Mouse (Mus musculus) testis, adult 2 months (tissue): ENCODE results near the gene Cfap97d1. TPM values are rescaled to one million over a fixed set of nuclear protein-coding genes. Genes with fewer than 3 reads are reported as not detected.

ENCODE experiments used
- H3K27ac ChIP-seq: fragments of 200-500 bp; 2 replicates; pipeline ENCODE4 v1.5.1; 2012; ENCODE audit warnings: low read depth, low read length; ENCODE audit not compliant: control insufficient read depth, insufficient read depth
- H3K27me3 ChIP-seq: fragments of 200-500 bp; 2 replicates; pipeline ENCODE4 v1.6.1; 2012; ENCODE audit warnings: mild to moderate bottlenecking, low read length, moderate library complexity; ENCODE audit not compliant: control insufficient read depth, insufficient read depth
- H3K36me3 ChIP-seq: fragments of 200-500 bp; 2 replicates; pipeline ENCODE4 v1.6.1; 2012; ENCODE audit warnings: mild to moderate bottlenecking, low read length; ENCODE audit not compliant: control insufficient read depth, insufficient read depth
- H3K4me1 ChIP-seq: fragments of 200-500 bp; 2 replicates; pipeline ENCODE4 v1.6.1; 2012; ENCODE audit warnings: low read length; ENCODE audit not compliant: control insufficient read depth, insufficient read depth
- H3K4me3 ChIP-seq: fragments of 200-500 bp; 2 replicates; pipeline ENCODE4 v1.5.1; 2012; ENCODE audit warnings: low read depth, mild to moderate bottlenecking, low read length, moderate library complexity, mixed read lengths; ENCODE audit not compliant: control insufficient read depth
- CTCF ChIP-seq: fragments of 200-500 bp; IDR thresholded peaks from 2 replicates; pipeline ENCODE4 v1.5.1; 2012; ENCODE audit warnings: low read depth, mild to moderate bottlenecking, inconsistent platforms, low read length, moderate library complexity; ENCODE audit not compliant: control insufficient read depth, insufficient read depth, insufficient replicate concordance
- POLR2A ChIP-seq: fragments of 200-500 bp; IDR thresholded peaks from 2 replicates; pipeline ENCODE4 v1.6.1; 2012; ENCODE audit warnings: low read depth, mild to moderate bottlenecking, inconsistent platforms, low read length, moderate library complexity; ENCODE audit not compliant: control insufficient read depth
- polyA plus RNA-seq: library from polyadenylated mRNA; depleted of rRNA; stranded (reverse); fragments of >200 nt; gene quantifications from 2 replicates; pipeline ENCODE4 v1.2.3, GENCODE M21; 2012

The Cfap97d1 gene
- polyA plus RNA-seq, 1 experiment = 94.1 TPM

- TF ChIP-seq CTCF (no peak), POLR2A (no peak)
- no peaks in the 10 kb centered on the region for H3K27me3 ChIP-seq
These were observed 43.4 kb downstream of the Cfap97d1 start for GRCm38 (mm10) chr11:102027361-102028017.

GRCm38 (mm10) chr11:102028087-102028816 lies 44.2 kb downstream of the Cfap97d1 start, which contains the start of gene Mpp3:
TSS of gene Mpp3 (minus strand) at chr11:102028461.
- Histone ChIP-seq H3K36me3 (no peaks in the 10 kb centered on the region), H3K4me1 (peaks cover 10% of the 10 kb centered on the region), H3K27me3 (no peaks in the 10 kb centered on the region), H3K27ac (peak within 1 kb of the TSS; percentile 50; the same call in 1 of the 2 replicates), H3K4me3 (no peak within 1 kb of the TSS)
- TF ChIP-seq POLR2A (no peak), CTCF (no peak)

More at GRCm38 (mm10) chr11:102027361-102028017, 43.4 kb downstream of the Cfap97d1 start:
- Histone ChIP-seq H3K27ac (peak overlapping the region; percentile 50; the same call in 1 of the 2 replicates), H3K36me3 (no peaks in the 10 kb centered on the region), H3K4me3 (peak overlapping the region; percentile 17; the same call in 1 of the 2 replicates), H3K4me1 (peaks cover 10% of the 10 kb centered on the region)

GRCm38 (mm10) chr11:102029304-102029703 lies 45.2 kb downstream of the Cfap97d1 start:
- H3K4me3 ChIP-seq = no peak overlapping the region
- no peaks in the 10 kb centered on the region for H3K36me3 ChIP-seq
- no peaks in the 10 kb centered on the region for H3K27me3 ChIP-seq
- no peak for TF ChIP-seq CTCF
- TF ChIP-seq POLR2A = no peak
- no peak overlapping the region for H3K27ac ChIP-seq
- peaks cover 10% of the 10 kb centered on the region for H3K4me1 ChIP-seq

- Histone ChIP-seq H3K27me3 (no peaks in the 10 kb centered on the region), H3K4me1 (peaks cover 10% of the 10 kb centered on the region), H3K27ac (no peak overlapping the region), H3K4me3 (no peak overlapping the region), H3K36me3 (no peaks in the 10 kb centered on the region)
- TF ChIP-seq POLR2A (no peak), CTCF (no peak)
These were observed 45.9 kb downstream of the Cfap97d1 start for GRCm38 (mm10) chr11:102029966-102030365.

- no peaks in the 10 kb centered on the region for H3K27me3 ChIP-seq
- H3K4me1 ChIP-seq = peaks cover 9% of the 10 kb centered on the region
- H3K4me3 ChIP-seq = no peak overlapping the region
- H3K36me3 ChIP-seq = no peaks in the 10 kb centered on the region
- TF ChIP-seq CTCF (no peak), POLR2A (no peak)
- H3K27ac ChIP-seq = no peak overlapping the region
These were observed 47.1 kb downstream of the Cfap97d1 start for GRCm38 (mm10) chr11:102031149-102031548.

GRCm38 (mm10) chr11:102033055-102033591 lies 49.0 kb downstream of the Cfap97d1 start:
- Histone ChIP-seq H3K27me3 (no peaks in the 10 kb centered on the region), H3K36me3 (no peaks in the 10 kb centered on the region), H3K27ac (no peak overlapping the region), H3K4me1 (no peaks in the 10 kb centered on the region), H3K4me3 (no peak overlapping the region)
- no peak for TF ChIP-seq POLR2A

GRCm38 (mm10) chr11:102034887-102035286 lies 50.8 kb downstream of the Cfap97d1 start:
- TF ChIP-seq CTCF (no peak), POLR2A (no peak)
- H3K27me3 ChIP-seq = no peaks in the 10 kb centered on the region
- no peaks in the 10 kb centered on the region for H3K4me1 ChIP-seq
- H3K27ac ChIP-seq = no peak overlapping the region
- no peak overlapping the region for H3K4me3 ChIP-seq
- H3K36me3 ChIP-seq = no peaks in the 10 kb centered on the region

GRCm38 (mm10) chr11:102035456-102035960 lies 51.4 kb downstream of the Cfap97d1 start:
- no peaks in the 10 kb centered on the region for H3K4me1 ChIP-seq
- no peaks in the 10 kb centered on the region for H3K36me3 ChIP-seq
- H3K4me3 ChIP-seq = no peak overlapping the region
- no peak for TF ChIP-seq CTCF
- no peak for TF ChIP-seq POLR2A
- no peaks in the 10 kb centered on the region for H3K27me3 ChIP-seq
- no peak overlapping the region for H3K27ac ChIP-seq
